ENCODE assay signal across 24 mouse cellular contexts in genomic region chr12:119210590-119210989, GRCm38 (mm10). TPM values are rescaled to one million over a fixed set of nuclear protein-coding genes. Genes with fewer than 3 reads are reported as not detected.
DNase-seq lines count a peak whose midpoint lies in the region; ATAC-seq and TF ChIP-seq lines count a peak whose summit lies in the region.
"Had no signal": no experiment of that assay in that cellular context is flagged by ENCODE, and none has a peak within 500 bp of the region (broad histone marks: within the 10 kb centered on the region; RNA-seq: fewer than 3 reads in every experiment).

No protein-coding gene starts in this region.

- TF ChIP-seq POLR2A in cortical plate, adult 2 months (IDR thresholded peaks at IDR 0.05; ENCODE audit: extremely low read depth, insufficient read depth, low read length) = no peak

- ATAC-seq in megakaryocyte progenitor cell, adult 5-6 weeks (replicated peaks; ENCODE audit: poor library complexity) = 0 out of 2 replicates have a peak, but pooled peaks have one; percentile 10
- ATAC-seq in megakaryocyte-erythroid progenitor cell, adult 5-6 weeks (replicated peaks; ENCODE audit: low FRiP score, low TSS enrichment, poor library complexity, severe bottlenecking) = no peak
- ATAC-seq: forebrain, embryonic 13.5 days; forebrain, embryonic 15.5 days; forebrain, postnatal 0 days had no signal

- no peak for DNase-seq in layer of hippocampus, adult 2 months (ENCODE audit: low spot score in 2 of 2)
- no peak for DNase-seq in layer of hippocampus, adult 8-10 months (ENCODE audit: low spot score in 2 of 2)
- peak; percentile 90 for DNase-seq in fat pad, adult 2 months (ENCODE audit: extremely low read depth, low read depth, low spot score)
- no peak for DNase-seq in embryo, embryonic 9.5 days (ENCODE audit: extremely low spot score)
- DNase-seq: adrenal gland, adult 2 months; adrenal gland, postnatal 10 days; adrenal gland, postnatal 25 days; cerebellum, adult 11 months; cerebellum, adult 18-20 months; cerebellum, adult 8-10 months; cerebellum, adult 9-11 months; cerebellum, postnatal 14 days; cerebellum, postnatal 36 days; forebrain, postnatal 0 days had no signal

- no peak for TF ChIP-seq CTCF in layer of hippocampus, adult 2 months (conservative IDR thresholded peaks at IDR 0.05)
- TF ChIP-seq CTCF in cortical plate, adult 2 months (IDR thresholded peaks at IDR 0.05; ENCODE audit: extremely low read depth, insufficient read depth, low read length) = no peak

- no peak overlapping the region for H3K4me3 ChIP-seq in layer of hippocampus, adult 2 months
- no peak overlapping the region for H3K4me3 ChIP-seq in cortical plate, adult 2 months (ENCODE audit: insufficient read depth, low read length)
- H3K4me3 ChIP-seq: embryonic facial prominence, embryonic 13.5 days; embryonic facial prominence, embryonic 15.5 days; erythroblast, embryonic 14.5 days; forebrain, embryonic 13.5 days; forebrain, embryonic 15.5 days had no signal

- peaks cover 6% of the 10 kb centered on the region; the same call in 1 of the 2 replicates for H3K4me1 ChIP-seq in cortical plate, adult 2 months (ENCODE audit: control insufficient read depth, insufficient read depth, low read length)
- H3K4me1 ChIP-seq: embryonic facial prominence, embryonic 13.5 days; embryonic facial prominence, embryonic 15.5 days had no signal

- peak overlapping the region; percentile 53; the same call in 1 of the 2 replicates for H3K27ac ChIP-seq in layer of hippocampus, adult 2 months
- peak overlapping the region; percentile 88 for H3K27ac ChIP-seq in cortical plate, adult 2 months (ENCODE audit: insufficient read depth, low read length)
- H3K27ac ChIP-seq: embryonic facial prominence, embryonic 13.5 days; embryonic facial prominence, embryonic 15.5 days; forebrain, embryonic 13.5 days; forebrain, embryonic 15.5 days had no signal

RNA-seq across cellular contexts. Expression of gene Itgb8, which starts 28.0 kb away (rescaled TPM):
- 10 to 100 TPM; 32.3 to 32.5 TPM for total RNA-seq in layer of hippocampus, adult 2 months (2021)
- total RNA-seq in layer of hippocampus, adult 8-10 months (2022) = 10 to 100 TPM; 35.6 to 37.9 (median 36.5) TPM
- 12.3 and 12.9 TPM in 2 replicates for polyA plus RNA-seq in cortical plate, adult 2 months (2012; rRNA removed)
- not detected in 2 replicates for total RNA-seq in megakaryocyte progenitor cell, adult 5-6 weeks (2015)
- not detected in 2 replicates for total RNA-seq in megakaryocyte progenitor cell, adult 5-6 weeks (2017)
- total RNA-seq in megakaryocyte-erythroid progenitor cell, adult 5-6 weeks (2014; fragmentation: Nextera tagmentation) = 1.1 TPM in 1 of 2 replicates, not detected in the other
- total RNA-seq in megakaryocyte-erythroid progenitor cell, adult 5-6 weeks (2017) = 0.09 TPM in 1 of 2 replicates, not detected in the other
- total RNA-seq: common myeloid progenitor, adult 5-6 weeks; MEL had no signal
- polyA plus RNA-seq: erythroblast, embryonic 14.5 days had no signal

Comparison
In these comparisons a context has a peak if more than half of its experiments do, and no peak if none do; other contexts are left out.
1. RNA of gene Itgb8, which starts 28.0 kb away (total RNA-seq): 35.6 to 37.9 TPM in layer of hippocampus, adult 8-10 months and 32.3 to 32.5 TPM in layer of hippocampus, adult 2 months; 0.09 to 1.1 TPM in megakaryocyte-erythroid progenitor cell, adult 5-6 weeks and not detected in megakaryocyte progenitor cell, adult 5-6 weeks; every median in the first group is over 10 times any median in the second.